Mouse (Mus musculus): ENCODE results near the gene Tmed1. TPM values are rescaled to one million over a fixed set of nuclear protein-coding genes. Genes with fewer than 3 reads are reported as not detected.
A peak's percentile ranks its signal among the peaks of the same experiment; 100 is the strongest.
"Not testable (repeated sequence)": the region's sequence is repeated elsewhere in the genome, so short reads cannot be mapped to it uniquely, and the experiment has no call there.

The Tmed1 gene
- total RNA-seq, 2 experiments from 2014 or later, result 18.6 to 19.1 TPM

- peak; percentile 55 for DNase-seq
- intact Hi-C loops (cut with DNase I), result no loop called here
Observed at GRCm38 (mm10) chr9:21484065-21484464, 26.0 kb downstream of the Tmed1 start.

GRCm38 (mm10) chr9:21477707-21478106 is 32.3 kb downstream of the Tmed1 start:
- intact Hi-C loops (cut with DNase I), result no loop called here
- no peak for DNase-seq

GRCm38 (mm10) chr9:21472913-21473312 is 37.1 kb downstream of the Tmed1 start:
- DNase-seq, result no peak
- intact Hi-C loops (cut with DNase I), result loop anchor here (5.0 kb wide), 1 partner anchor 46 kb away; no protein-coding TSS in a partner anchor

GRCm38 (mm10) chr9:21469032-21470024 is 40.7 kb downstream of the Tmed1 start:
- peak; percentile 31 for DNase-seq
- intact Hi-C loops (cut with DNase I), result loop anchor here (5.0 kb wide), 1 partner anchor 42 kb away; no protein-coding TSS in a partner anchor

- intact Hi-C loops (cut with DNase I); DNase-seq: not testable (repeated sequence)
Observed at GRCm38 (mm10) chr9:21464565-21464928, 45.5 kb downstream of the Tmed1 start.

GRCm38 (mm10) chr9:21463766-21464564 is 46.1 kb downstream of the Tmed1 start:
- intact Hi-C loops (cut with DNase I), result no loop called here
- no peak for DNase-seq

GRCm38 (mm10) chr9:21463138-21463590 is 46.9 kb downstream of the Tmed1 start:
- intact Hi-C loops (cut with DNase I), result no loop called here
- no peak for DNase-seq

GRCm38 (mm10) chr9:21460400-21460940 is 49.6 kb downstream of the Tmed1 start:
- intact Hi-C loops (cut with DNase I), result no loop called here
- no peak for DNase-seq

GRCm38 (mm10) chr9:21458821-21459220 is 51.2 kb downstream of the Tmed1 start:
- DNase-seq, result no peak
- intact Hi-C loops (cut with DNase I), result no loop called here

Small RNA genes lying within 50 kb of the gene (microRNA-seq; reads per million reads assigned to microRNA genes)
- not detected for gene Mir199a-1

Other genes starting within 250 kb of the Tmed1 start
- 10 to 100 TPM; 26.3 to 31.0 TPM for gene Atg4d, start 245.0 kb downstream of the Tmed1 start, total RNA-seq (2021)
- 10 to 100 TPM; 46.7 to 49.2 TPM for gene Kri1, start 222.3 kb downstream of the Tmed1 start, total RNA-seq (2021)
- 10 to 100 TPM; 58.3 to 63.6 TPM for gene Cdkn2d, start 218.8 kb downstream of the Tmed1 start, total RNA-seq (2021)
- 1 to 10 TPM; 1.3 to 3.7 TPM for gene Ap1m2, start 197.9 kb downstream of the Tmed1 start, total RNA-seq (2021)
- 10 to 100 TPM; 69.9 to 71.5 TPM for gene Slc44a2, start 189.6 kb downstream of the Tmed1 start, total RNA-seq (2021)
- gene Ilf3, start 142.4 kb downstream of the Tmed1 start, total RNA-seq (2021), result 100 to 1,000 TPM; 170 to 172 TPM
- 10 to 100 TPM; 38.2 to 41.0 TPM for gene Qtrt1, start 98.4 kb downstream of the Tmed1 start, total RNA-seq (2021)
- gene Dnm2, start 85.3 kb downstream of the Tmed1 start, total RNA-seq (2021), result 10 to 100 TPM; 87.1 to 92.7 TPM
- under 1 TPM; 0.44 to 0.64 TPM for gene AB124611, start 15.9 kb upstream of the Tmed1 start, total RNA-seq (2021)
- gene Carm1, start 36.6 kb upstream of the Tmed1 start, total RNA-seq (2021), result 100 to 1,000 TPM; 108 to 124 TPM
- 10 to 100 TPM; 56.7 to 58.7 TPM for gene Timm29, start 82.5 kb upstream of the Tmed1 start, total RNA-seq (2021)
- 1 to 10 TPM; 7.0 to 9.9 TPM for gene Yipf2, start 82.6 kb upstream of the Tmed1 start, total RNA-seq (2021)
- gene Smarca4, start 105.9 kb upstream of the Tmed1 start, total RNA-seq (2021), result 100 to 1,000 TPM; 185 to 186 TPM
- 10 to 100 TPM; 25.2 to 32.4 TPM for gene Ldlr, start 213.2 kb upstream of the Tmed1 start, total RNA-seq (2021)